Mouse (Mus musculus) heart, adult 18-20 months (tissue): Measurements from ENCODE around the gene Foxc2. TPM values are rescaled to one million over a fixed set of nuclear protein-coding genes. Genes with fewer than 3 reads are reported as not detected.
A peak's percentile ranks its signal among the peaks of the same experiment; 100 is the strongest.
"Not testable (repeated sequence)": the region's sequence is repeated elsewhere in the genome, so short reads cannot be mapped to it uniquely, and the experiment has no call there.

Source experiments
- DNase-seq, 2 experiments: peaks; one replicate each; pipeline ENCODE4 v3.0.0; 2021 to 2022; ENCODE audit warnings: mixed read lengths in 1 of 2
- total RNA-seq, 2 experiments: library from RNA; stranded (reverse); gene quantifications; 2 replicates each; pipeline ENCODE4 v1.2.3; 2021

Gene Foxc2
- total RNA-seq, 2 experiments from 2014 or later, result 1.7 to 1.9 TPM

GRCm38 (mm10) chr8:121119635-121120455, 3.9 kb downstream of the Foxc2 start:
- no peak for DNase-seq

DNA sequence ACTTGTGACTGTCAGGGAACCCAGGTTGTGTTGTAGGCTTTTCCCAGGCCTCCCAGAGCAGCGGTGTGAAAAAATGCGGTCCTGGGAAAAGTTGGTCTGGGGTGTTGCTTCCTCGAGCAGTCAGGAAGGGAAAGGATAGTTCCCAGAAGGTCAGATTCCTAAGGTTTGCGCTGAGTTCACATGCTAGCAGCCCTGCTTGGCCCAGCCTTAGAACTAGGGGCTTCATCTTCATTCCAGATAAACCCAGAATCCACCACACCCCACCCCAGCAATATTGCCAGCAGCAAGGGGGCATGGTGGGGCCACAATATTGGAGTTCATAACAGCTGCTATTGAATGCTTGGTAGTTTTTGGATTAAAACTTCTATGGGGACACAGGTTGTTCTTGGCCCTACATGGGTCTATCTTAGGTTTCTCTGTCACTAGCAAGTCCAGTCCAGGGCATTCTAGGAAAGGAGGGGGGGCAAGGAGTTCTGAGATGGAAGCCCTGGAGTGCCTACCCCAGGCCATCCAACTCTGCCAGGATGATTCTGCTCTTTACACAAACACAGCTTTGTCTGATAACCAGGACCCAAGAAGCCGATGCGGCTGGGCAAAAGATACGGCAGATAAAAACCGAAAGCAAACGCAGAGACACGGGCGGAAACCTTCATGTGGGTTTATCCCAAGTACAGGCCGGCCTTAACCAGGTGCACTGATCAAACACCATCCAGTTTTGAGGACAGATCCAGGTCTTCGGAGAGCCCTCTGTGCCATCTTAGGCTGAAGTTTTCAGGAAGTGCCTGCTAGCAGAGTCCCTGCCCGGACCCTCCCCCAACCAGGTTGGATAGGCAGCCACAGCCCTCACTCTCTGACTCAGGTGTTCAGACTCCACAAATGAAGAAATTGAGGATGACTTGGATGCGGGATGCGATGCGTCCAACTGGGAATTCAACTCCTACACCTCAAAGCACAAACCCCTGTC, 4.8 kb downstream of the Foxc2 start:
- no peak for DNase-seq

- no peak for DNase-seq
Measured at GRCm38 (mm10) chr8:121121704-121122103, 5.7 kb downstream of the Foxc2 start.

- no peak for DNase-seq
Measured at GRCm38 (mm10) chr8:121122368-121122767, 6.4 kb downstream of the Foxc2 start.

DNA sequence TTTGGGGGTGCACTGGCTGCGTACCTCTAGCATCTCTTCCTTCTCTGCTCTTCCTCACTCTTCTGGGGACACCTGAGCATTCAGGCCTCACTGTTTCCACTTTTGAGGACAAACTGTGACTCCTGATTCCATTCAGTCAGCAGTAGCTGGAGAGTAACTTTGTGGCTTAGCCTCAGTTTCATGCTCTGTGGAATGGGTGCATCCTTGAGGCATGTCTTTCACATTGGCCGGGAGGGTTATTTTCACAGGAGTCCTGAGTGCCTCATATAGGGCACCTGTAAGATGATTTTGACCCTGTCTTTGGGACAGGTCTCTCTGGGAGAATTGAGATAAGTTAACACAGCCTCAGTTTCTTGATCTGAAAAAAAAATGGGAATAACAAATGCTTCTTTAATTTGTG, 7.1 kb downstream of the Foxc2 start:
- no peak for DNase-seq

DNA sequence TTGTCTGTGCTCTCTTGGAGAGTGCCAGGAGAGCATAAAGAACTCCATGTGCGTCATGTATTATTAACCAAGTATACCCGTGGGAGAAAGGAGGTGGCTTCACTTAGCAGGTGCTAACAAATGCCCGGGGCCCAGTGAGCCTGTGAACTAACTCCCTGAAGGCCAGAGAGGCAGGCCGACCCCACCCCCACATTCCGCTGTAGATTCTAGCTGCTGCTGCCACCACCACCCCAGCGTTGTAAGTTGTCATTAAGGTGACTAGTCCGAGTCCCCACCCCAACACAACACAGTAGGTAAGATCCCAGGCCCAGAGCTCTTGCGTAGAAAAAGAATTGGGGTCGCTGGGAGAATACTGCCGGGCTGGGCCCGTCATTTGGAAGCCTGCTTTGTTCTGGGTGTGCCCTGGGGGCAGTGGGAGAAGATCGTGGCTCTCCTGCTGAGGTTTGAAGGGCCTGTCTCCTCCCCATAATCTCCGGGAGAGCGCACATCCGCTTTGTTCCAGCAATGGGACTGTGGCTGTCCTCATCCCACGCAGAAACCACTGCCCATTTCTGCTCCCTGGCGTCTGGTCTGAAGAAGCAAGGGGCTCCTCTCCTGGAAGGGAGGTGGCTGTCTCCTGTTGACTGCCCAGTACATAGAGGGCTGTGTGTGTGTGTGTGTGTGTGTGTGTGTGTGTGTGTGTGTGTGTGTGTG, 8.7 kb downstream of the Foxc2 start:
- peak; percentile 44 to 45 for DNase-seq

GRCm38 (mm10) chr8:121125311-121125876, 9.4 kb downstream of the Foxc2 start:
- DNase-seq, result peak; percentile 89 to 90

DNA sequence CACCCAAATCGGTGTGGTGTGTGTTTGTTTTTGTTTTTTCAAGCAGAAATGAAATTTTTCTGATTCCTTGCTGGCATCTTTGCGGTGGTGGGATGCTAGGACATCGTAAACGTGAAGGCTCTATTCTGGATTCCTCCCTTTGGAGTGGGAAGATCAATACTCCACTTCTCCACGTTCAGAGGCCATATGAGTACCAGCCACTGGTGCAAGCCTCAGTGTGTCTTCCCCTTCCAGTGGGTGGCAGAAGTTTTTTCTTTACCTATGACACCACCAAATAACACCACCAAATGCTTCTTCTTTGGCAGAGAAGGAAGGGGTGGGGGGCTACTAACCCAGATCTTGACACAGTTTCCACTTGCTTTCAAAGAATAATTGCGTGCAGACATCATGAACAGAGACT, 10.2 kb downstream of the Foxc2 start:
- DNase-seq, result no peak

- DNase-seq, result no peak
Measured at GRCm38 (mm10) chr8:121126694-121127093, 10.7 kb downstream of the Foxc2 start.

GRCm38 (mm10) chr8:121127291-121127701, 11.3 kb downstream of the Foxc2 start:
- no peak for DNase-seq

DNA sequence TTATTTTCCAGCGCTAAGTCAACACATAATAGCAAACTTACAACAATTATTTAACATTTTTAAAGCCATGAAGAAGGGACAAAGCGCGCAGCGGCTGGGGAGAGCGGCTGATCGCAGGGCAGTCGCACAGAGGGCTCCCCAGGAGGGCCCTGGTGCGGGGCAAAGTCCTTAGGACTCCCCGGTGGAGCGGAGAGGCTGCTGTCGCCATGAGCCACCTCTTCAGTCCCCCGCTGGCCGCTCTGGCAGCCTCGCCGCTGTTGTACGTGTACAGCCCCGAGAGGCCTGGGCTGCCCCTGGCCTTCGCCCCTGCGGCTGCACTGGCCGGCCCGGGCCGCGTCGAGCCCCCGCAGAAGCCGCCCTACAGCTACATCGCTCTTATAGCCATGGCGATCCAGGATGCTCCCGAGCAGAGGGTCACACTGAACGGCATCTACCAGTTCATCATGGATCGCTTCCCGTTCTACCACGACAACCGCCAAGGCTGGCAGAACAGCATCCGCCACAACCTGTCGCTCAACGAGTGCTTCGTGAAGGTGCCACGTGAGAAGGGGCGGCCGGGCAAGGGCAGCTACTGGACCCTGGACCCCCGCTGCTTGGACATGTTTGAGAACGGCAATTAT, 11.9 kb downstream of the Foxc2 start, which contains the start of gene Foxl1:
TSS of gene Foxl1 (plus strand) at position 185 of the 620 bp plus-strand sequence.
- no peak for DNase-seq

DNA sequence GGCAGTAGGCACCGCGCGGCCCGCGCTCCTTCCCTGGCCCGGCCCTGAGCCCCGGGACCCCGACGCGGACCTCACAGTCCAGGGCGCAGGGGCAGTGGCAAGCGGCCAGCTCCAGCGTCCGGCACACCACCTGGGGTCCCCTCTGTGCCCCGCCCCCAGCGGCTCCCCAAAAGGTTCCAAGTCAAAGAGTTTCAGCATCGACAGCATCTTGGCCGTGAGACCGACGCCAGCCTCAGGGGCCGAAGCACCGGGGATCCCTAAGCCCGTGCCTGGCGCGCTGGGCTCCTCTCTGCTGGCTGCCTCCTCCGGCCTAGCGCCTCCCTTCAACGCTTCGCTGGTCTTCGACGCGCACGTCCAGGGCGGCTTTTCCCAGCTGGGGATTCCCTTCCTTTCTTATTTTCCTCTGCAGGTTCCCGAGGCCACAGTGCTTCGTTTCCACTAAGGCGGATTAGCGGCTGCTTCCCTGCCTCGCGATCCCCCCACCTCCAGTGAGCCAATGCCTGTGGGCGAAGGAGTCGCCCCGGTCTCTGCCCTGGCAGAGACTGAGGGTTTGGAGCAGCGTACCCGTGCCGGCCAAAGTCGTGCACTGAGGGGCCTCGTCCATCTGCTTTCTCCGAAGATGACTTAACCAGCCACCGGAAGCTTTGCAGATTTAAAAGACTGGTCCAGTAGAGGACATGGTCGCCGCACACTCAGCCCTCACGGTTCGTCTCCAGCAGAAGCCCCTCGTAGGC, 12.7 kb downstream of the Foxc2 start:
- DNase-seq, result no peak

- DNase-seq, result no peak
Measured at GRCm38 (mm10) chr8:121129265-121129940, 13.4 kb downstream of the Foxc2 start.

- no peak for DNase-seq
Measured at GRCm38 (mm10) chr8:121130522-121130921, 14.6 kb downstream of the Foxc2 start.

DNA sequence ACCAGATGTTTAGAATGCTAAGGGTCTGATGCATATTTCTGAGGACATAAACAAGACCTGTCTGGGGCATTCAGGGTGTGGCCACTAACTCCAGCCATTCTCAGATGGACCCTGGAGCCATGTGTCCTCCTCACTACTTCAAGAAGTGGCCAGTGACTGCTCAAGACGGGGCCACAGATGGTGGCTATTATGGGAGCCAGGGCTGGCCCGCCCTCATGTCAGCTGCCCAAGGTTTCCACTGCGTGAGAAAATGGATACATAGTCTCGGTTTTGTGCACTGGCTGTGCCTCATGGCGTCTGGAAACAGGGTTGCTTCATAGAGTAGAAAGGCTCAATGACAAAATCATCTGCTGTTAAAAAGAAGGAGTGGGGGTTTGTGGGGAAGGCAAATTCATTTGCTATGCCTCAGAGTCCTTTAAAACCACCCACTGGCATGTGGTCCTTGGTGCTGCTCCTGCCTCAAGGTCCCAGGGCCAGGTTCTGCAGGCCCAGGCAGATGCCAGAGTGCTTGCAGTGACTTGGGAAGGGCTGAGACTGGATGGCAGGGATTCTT, 17.1 kb downstream of the Foxc2 start:
- DNase-seq, result no peak

GRCm38 (mm10) chr8:121134102-121134501, 18.1 kb downstream of the Foxc2 start:
- no peak for DNase-seq

DNA sequence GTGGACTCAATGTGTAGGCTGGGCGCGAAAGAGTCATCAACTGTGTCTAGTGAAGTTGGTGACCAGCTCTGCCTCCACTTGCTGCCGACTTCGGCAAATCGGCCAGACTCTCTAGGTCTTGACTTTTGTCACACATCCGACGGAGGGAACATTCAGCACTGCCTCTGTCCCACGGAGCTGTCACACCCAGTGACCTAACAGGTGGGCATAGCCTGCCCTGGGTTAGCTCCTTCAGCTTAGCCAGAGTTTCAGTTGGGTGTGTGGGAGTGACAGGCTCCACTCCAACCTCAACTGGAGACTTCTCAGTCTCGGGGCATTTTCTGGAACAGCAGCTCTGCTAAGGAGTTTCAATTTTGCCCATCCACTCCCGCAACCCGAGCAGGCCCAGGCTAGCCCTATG, 18.5 kb downstream of the Foxc2 start:
- no peak for DNase-seq

DNA sequence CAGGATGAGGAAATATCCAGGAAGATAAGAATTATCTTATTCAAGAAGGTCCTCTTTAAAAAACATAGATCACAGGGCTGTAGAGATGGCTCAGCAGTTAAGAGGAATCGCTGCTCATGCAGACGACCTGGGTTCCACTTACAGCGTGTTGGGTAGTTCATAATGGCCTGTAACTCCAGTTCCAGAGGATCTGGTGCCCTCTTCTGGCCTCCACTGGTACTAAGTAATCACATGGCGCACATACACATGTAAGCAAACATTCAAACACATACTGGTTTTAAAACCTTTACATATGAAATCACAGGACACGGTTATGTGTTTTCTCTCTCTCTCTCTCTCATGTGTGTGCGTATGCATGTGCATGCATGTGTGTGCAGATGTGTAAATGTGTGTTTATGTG, 20.9 kb downstream of the Foxc2 start:
- DNase-seq, result no peak

DNA sequence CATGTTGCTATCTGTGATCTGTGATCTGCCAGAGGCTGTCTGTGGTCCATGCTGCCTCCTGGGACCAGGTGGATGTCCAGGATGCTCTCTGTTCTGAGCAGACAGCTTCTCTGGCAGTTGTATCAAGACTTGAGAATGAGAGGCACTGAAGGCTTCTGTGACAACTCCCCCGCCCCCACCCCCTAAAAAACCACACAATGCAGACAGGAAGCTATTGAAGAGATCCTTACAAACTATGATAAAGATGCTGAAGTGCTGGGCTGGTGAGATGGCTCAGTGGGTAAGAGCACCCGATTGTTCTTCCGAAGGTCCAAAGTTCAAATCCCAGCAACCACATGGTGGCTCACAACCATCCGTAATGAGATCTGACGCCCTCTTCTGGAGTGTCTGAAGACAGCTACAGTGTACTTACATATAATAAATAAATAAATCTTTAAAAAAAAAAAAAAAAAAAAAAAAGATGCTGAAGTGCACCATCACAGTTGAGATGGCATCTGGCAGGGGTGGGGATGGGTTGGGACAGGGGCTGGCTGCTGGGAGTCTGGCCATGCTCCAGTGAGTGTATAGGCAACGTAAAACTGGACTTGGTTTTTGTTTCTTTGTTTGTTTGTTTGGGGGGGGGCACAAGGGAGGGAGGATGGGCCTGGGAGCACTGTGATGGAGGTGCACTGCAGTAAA, 29.6 kb downstream of the Foxc2 start:
- DNase-seq, result not testable (repeated sequence)
